Mouse (Mus musculus): ENCODE measurements at regions not wholly inside any gene's neighbourhood (a gene's known extent, or its start where the extent isn't known, plus 50 kb on each side); places are given as distances from the start of the nearest gene placed in this dataset.
"Not testable (repeated sequence)": the region's sequence is repeated elsewhere in the genome, so short reads cannot be mapped to it uniquely, and the experiment has no call there.

- DNase-seq (ENCODE audit: low read depth) = not testable (repeated sequence)
These were observed 57.9 kb upstream of the Zfp709 start for GRCm38 (mm10) chr8:71823655-71824622.

GRCm38 (mm10) chr8:71822749-71823148 lies 59.1 kb upstream of the Zfp709 start:
- DNase-seq (ENCODE audit: low read depth) = not testable (repeated sequence)

GRCm38 (mm10) chr8:71819936-71820335 lies 61.9 kb upstream of the Zfp709 start:
- not testable (repeated sequence) for DNase-seq (ENCODE audit: low read depth)

- not testable (repeated sequence) for DNase-seq (ENCODE audit: low read depth)
These were observed 62.4 kb upstream of the Zfp709 start for GRCm38 (mm10) chr8:71819381-71819780.

- not testable (repeated sequence) for DNase-seq (ENCODE audit: low read depth)
These were observed 65.4 kb upstream of the Zfp709 start for GRCm38 (mm10) chr8:71816272-71817034.

GRCm38 (mm10) chr8:71815813-71816212 lies 66.0 kb upstream of the Zfp709 start:
- DNase-seq (ENCODE audit: low read depth) = not testable (repeated sequence)

- not testable (repeated sequence) for DNase-seq (ENCODE audit: low read depth)
These were observed 66.9 kb upstream of the Zfp709 start for GRCm38 (mm10) chr8:71814740-71815514.

GRCm38 (mm10) chr8:71813889-71814288 lies 67.9 kb upstream of the Zfp709 start:
- not testable (repeated sequence) for DNase-seq (ENCODE audit: low read depth)

- not testable (repeated sequence) for DNase-seq (ENCODE audit: low read depth)
These were observed 68.6 kb upstream of the Zfp709 start for GRCm38 (mm10) chr8:71813239-71813638.

GRCm38 (mm10) chr8:71807788-71808187 lies 74.0 kb upstream of the Zfp709 start:
- not testable (repeated sequence) for DNase-seq (ENCODE audit: low read depth)

- DNase-seq (ENCODE audit: low read depth) = not testable (repeated sequence)
These were observed 77.2 kb upstream of the Zfp709 start for GRCm38 (mm10) chr8:71804586-71804985.

GRCm38 (mm10) chr8:71802226-71802625 lies 76.7 kb upstream of the Fcho1 start:
- DNase-seq (ENCODE audit: low read depth) = not testable (repeated sequence)

- DNase-seq (ENCODE audit: low read depth) = peak; percentile 37
These were observed 63.5 kb upstream of the Fcho1 start for GRCm38 (mm10) chr8:71789031-71789460.

- peak; percentile 6 for DNase-seq (ENCODE audit: low read depth)
These were observed 55.1 kb upstream of the Fcho1 start for GRCm38 (mm10) chr8:71780624-71781023.

- not testable (repeated sequence) for DNase-seq (ENCODE audit: low read depth)
These were observed 54.3 kb upstream of the Fcho1 start for GRCm38 (mm10) chr8:71779824-71780223.

GRCm38 (mm10) chr8:71779380-71779779 lies 53.9 kb upstream of the Fcho1 start:
- not testable (repeated sequence) for DNase-seq (ENCODE audit: low read depth)

GRCm38 (mm10) chr8:71778916-71779315 lies 53.4 kb upstream of the Fcho1 start:
- no peak for DNase-seq (ENCODE audit: low read depth)
